Mouse (Mus musculus) embryonic facial prominence, embryonic 11.5 days (tissue): ENCODE measurements around the gene Ttbk2. TPM values are rescaled to one million over a fixed set of nuclear protein-coding genes. Genes with fewer than 3 reads are reported as not detected.

Source experiments
- ATAC-seq: fragments of 200-750 bp; cut with Nextera tagmentation; replicated peaks from 2 replicates; pipeline ENCODE4 v1.8.0; 2017; ENCODE audit warnings: low read depth; ENCODE audit not compliant: insufficient number of reproducible peaks, low FRiP score, low TSS enrichment
- DNase-seq: peaks from one replicate; pipeline ENCODE4 v3.0.0-alpha.2; 2015; ENCODE audit warnings: low spot score
- H3K27ac ChIP-seq: fragments of 300-500 bp; sonication (generic); replicated peaks from 2 replicates; pipeline ENCODE4 v1.5.1; 2014; ENCODE audit warnings: mild to moderate bottlenecking, low read depth, low read length, control low read depth
- H3K27me3 ChIP-seq: fragments of 300-500 bp; sonication (generic); 2 replicates; pipeline ENCODE4 v1.6.1; 2014; ENCODE audit warnings: mild to moderate bottlenecking, low read length, moderate library complexity, mixed read lengths; ENCODE audit not compliant: control insufficient read depth, insufficient read depth
- H3K36me3 ChIP-seq: fragments of 300-500 bp; sonication (generic); replicated peaks from 2 replicates; pipeline ENCODE4 v1.6.1; 2014; ENCODE audit warnings: low read depth, mild to moderate bottlenecking, low read length, moderate library complexity, mixed read lengths; ENCODE audit not compliant: control insufficient read depth, insufficient read depth
- H3K4me1 ChIP-seq: fragments of 300-500 bp; sonication (generic); 2 replicates; pipeline ENCODE4 v1.6.1; 2014; ENCODE audit warnings: low read length, mixed read lengths; ENCODE audit not compliant: control insufficient read depth, insufficient read depth
- H3K4me2 ChIP-seq: fragments of 300-500 bp; sonication (generic); 2 replicates; pipeline ENCODE4 v1.6.1; 2014; ENCODE audit warnings: low read depth, mild to moderate bottlenecking, control low read depth, low read length, moderate library complexity
- H3K4me3 ChIP-seq: fragments of 300-500 bp; sonication (generic); 2 replicates; pipeline ENCODE4 v1.5.1; 2014; ENCODE audit warnings: low read depth, low read length, control low read depth
- H3K9ac ChIP-seq: fragments of 300-500 bp; sonication (generic); replicated peaks from 2 replicates; pipeline ENCODE4 v1.6.1; 2014; ENCODE audit warnings: mild to moderate bottlenecking, control low read depth, low read length
- H3K9me3 ChIP-seq: fragments of 300-500 bp; sonication (generic); replicated peaks from 2 replicates; pipeline ENCODE4 v1.6.1; 2016; ENCODE audit warnings: mild to moderate bottlenecking, low read length, inconsistent platforms, mixed read lengths; ENCODE audit not compliant: control insufficient read depth
- WGBS: fragments of 180-500 bp; shearing (Covaris S2); extraction: QIAGEN DNeasy Blood & Tissue Kit; methylation state at CpG from one replicate; pipeline ENCODE4 v1.1.7; 2014; 5-methylcytosine and 5-hydroxymethylcytosine counted together
- polyA plus RNA-seq: library from polyadenylated mRNA; unstranded; fragments of >200 nt; fragmentation: Nextera tagmentation; extraction: Ambion mirVana; gene quantifications from 2 replicates; pipeline ENCODE4 v1.2.1, GENCODE M21; 2014

Gene Ttbk2
- polyA plus RNA-seq, 1 experiment from 2014 or later = 5.5 TPM

DNA sequence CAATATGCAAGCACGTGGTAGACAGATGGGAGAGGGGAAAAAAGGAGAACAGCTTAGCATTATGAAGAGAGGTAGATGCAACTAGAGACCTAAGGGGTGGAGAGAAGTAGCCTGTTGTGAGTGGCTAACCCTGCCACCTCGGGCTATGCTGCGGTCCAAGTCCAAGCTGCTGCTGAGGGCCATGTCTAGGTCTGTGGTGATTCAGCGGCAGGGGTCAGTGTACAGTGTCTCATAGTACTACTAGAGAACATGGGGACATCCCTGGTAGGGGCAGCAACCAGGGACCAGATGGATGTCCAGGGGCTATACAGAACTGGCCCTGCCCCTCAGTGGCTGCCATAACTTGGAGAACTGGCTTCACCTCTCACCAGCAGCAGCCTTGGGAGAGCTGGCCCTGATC lies 15.2 kb downstream of the Ttbk2 start:
- no peaks in the 10 kb centered on the region for H3K36me3 ChIP-seq
- WGBS = 95% methylated on average over 4 of the region's 4 CpGs
- H3K27me3 ChIP-seq = no peaks in the 10 kb centered on the region
- DNase-seq (no peak), ATAC-seq (no peak)
- H3K27ac ChIP-seq = no peak overlapping the region
- H3K4me1 ChIP-seq = no peaks in the 10 kb centered on the region
- no peak overlapping the region for H3K4me2 ChIP-seq
- H3K9me3 ChIP-seq = no peaks in the 10 kb centered on the region
- H3K4me3 ChIP-seq = no peak overlapping the region
- H3K9ac ChIP-seq = no peak overlapping the region

DNA sequence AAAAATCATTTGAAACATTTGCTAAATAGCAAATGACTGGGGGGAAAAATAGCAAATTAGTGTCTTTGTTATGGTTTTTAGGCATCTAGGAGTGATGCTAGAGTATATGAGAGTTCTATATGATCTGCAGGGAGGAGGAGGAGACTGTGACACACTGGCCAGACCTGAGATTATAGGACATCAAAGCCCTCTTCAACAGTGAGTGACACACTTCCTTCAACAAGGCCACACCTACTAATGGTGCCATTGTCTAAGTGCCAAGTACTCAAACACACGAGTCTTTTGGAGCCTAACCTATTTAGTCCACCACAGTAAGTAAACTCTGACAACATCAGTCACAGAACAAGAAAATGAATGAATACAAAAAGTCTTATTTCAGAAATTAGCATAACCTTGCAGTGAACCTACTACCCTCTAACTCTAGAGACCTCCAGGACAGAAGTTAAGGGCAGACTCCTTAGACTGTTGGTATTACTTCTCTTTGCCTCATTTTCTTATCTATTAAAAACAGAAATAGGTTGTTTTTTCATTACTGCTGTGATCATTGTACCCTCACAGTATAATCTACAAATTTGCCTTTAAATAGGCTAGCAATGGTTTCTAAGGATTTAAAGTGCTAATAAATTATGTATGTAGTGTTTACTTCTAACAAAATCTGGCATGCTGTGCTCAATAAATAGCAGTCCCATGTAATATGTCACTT lies 23.3 kb downstream of the Ttbk2 start:
- Histone ChIP-seq H3K9ac (no peak overlapping the region), H3K9me3 (no peaks in the 10 kb centered on the region), H3K36me3 (no peaks in the 10 kb centered on the region), H3K4me2 (no peak overlapping the region), H3K4me1 (no peaks in the 10 kb centered on the region), H3K27ac (no peak overlapping the region), H3K27me3 (no peaks in the 10 kb centered on the region), H3K4me3 (no peak overlapping the region)
- ATAC-seq (no peak), DNase-seq (no peak)
- 77% methylated on average over 1 of the region's 1 CpGs for WGBS

DNA sequence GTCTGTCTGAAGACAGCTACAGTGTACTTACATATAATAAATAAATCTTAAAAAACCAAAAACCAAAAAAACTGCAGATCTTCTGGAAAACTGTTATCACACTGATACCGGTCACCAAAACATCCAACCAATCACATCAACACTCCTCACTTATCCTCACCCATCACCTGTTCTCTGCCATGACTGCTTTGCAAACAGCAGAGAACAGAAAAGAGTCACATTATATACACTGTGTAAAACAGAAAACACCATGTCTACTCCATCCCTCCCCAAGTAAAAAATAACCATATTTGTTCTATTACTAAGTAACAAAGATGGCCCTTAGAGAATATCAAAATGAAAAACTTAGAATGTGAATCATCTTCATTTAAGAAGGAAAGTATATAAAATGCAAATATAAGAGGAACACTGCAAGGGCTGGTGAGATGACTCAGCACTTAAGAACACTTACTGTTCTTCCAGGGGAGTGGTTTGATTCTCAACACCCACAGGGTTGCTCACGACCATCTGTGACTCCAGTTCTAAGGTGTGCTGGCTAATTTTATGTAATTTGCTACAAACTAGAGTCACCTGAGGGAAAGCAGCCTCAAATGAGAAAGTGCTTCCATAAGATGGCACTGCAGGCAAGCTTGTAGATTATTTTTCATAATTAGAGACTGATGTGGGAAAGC lies 80.0 kb downstream of the Ttbk2 start:
- no peak for DNase-seq
- Histone ChIP-seq H3K27ac (no peak overlapping the region), H3K4me3 (no peak overlapping the region), H3K4me2 (no peak overlapping the region), H3K9me3 (no peaks in the 10 kb centered on the region), H3K9ac (no peak overlapping the region), H3K4me1 (no peaks in the 10 kb centered on the region), H3K27me3 (no peaks in the 10 kb centered on the region), H3K36me3 (no peaks in the 10 kb centered on the region)
- WGBS = 88% methylated on average over 2 of the region's 2 CpGs
- no peak for ATAC-seq

DNA sequence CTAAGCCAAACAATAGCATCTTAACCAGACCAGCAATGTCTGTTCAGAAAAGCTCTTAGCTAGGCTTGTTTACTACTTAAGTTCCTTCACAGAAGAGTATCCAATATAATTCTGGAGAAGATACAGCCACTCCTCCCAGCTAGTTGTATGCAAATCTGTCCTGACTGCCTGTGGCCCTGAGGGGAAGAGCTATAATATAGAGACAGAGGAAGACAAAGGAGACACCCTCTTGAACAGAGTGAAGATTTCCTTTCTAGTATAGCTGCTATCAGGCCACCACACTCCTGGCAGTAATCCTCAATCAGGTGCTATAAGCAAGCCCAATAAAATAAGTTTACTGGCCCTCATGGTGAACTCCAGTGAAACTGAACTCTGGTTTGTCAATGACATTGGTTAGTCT lies 88.5 kb downstream of the Ttbk2 start:
- H3K36me3 ChIP-seq = no peaks in the 10 kb centered on the region
- ATAC-seq (no peak), DNase-seq (no peak)

DNA sequence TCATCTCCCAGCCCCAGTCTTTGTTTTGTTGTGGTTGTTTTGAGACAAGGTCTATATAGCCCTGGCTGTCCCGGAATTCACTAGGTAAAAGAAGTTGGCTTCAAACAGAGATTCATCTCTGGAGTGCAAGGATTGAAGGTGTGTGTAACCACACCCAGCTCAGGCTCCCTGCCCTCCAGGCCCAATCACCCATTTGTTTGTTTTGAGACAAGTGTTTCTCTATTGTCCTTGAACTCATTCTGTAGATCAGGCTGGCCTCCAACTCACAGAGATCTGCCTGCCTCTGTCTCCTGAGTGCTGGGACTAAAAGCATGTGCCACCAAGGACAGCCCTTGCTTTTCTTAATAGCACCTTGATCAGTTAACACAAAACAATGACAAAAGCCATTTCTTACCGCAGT lies 102.4 kb downstream of the Ttbk2 start:
- H3K4me2 ChIP-seq = no peak overlapping the region
- H3K36me3 ChIP-seq = no peaks in the 10 kb centered on the region
- H3K9me3 ChIP-seq = no peaks in the 10 kb centered on the region
- H3K9ac ChIP-seq = no peak overlapping the region
- H3K4me3 ChIP-seq = no peak overlapping the region
- ATAC-seq = no peak
- H3K27me3 ChIP-seq = no peaks in the 10 kb centered on the region
- H3K27ac ChIP-seq = no peak overlapping the region
- 86% methylated on average over 2 of the region's 2 CpGs for WGBS
- no peak for DNase-seq
- H3K4me1 ChIP-seq = no peaks in the 10 kb centered on the region

More for the DNA sequence above, 88.5 kb downstream of the Ttbk2 start:
- H3K4me2 ChIP-seq = no peak overlapping the region
- H3K27ac ChIP-seq = no peak overlapping the region
- no peaks in the 10 kb centered on the region for H3K4me1 ChIP-seq
- H3K9ac ChIP-seq = no peak overlapping the region
- H3K9me3 ChIP-seq = no peaks in the 10 kb centered on the region
- no peak overlapping the region for H3K4me3 ChIP-seq
- no peaks in the 10 kb centered on the region for H3K27me3 ChIP-seq

DNA sequence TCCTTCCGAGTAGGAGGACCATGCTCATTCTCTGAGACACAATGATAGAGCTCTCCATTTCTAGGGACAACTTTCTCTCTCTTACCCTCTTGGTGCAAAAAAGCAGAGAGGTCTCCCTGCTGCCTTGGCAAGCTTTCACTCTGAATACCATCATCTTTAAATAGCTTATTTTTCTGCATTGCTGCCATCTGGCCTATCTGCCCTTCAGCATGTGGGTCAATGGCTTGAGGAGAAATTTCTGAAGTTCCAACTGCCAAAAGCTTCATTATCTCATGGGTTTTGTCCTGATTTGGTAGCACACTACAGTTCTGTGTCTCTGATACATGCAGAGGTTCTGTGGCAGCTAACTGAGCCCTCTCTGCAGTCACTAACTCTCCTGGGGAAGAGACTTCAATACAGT lies 104.9 kb downstream of the Ttbk2 start:
- no peaks in the 10 kb centered on the region for H3K9me3 ChIP-seq
- no peak for ATAC-seq
- WGBS = 93% methylated on average over 1 of the region's 1 CpGs
- H3K4me3 ChIP-seq = no peak overlapping the region
- no peak overlapping the region for H3K9ac ChIP-seq
- H3K4me1 ChIP-seq = no peaks in the 10 kb centered on the region
- H3K27ac ChIP-seq = no peak overlapping the region
- DNase-seq = no peak
- no peaks in the 10 kb centered on the region for H3K27me3 ChIP-seq
- H3K4me2 ChIP-seq = no peak overlapping the region
- H3K36me3 ChIP-seq = no peaks in the 10 kb centered on the region

GRCm38 (mm10) chr2:120731877-120732530 lies 118.4 kb downstream of the Ttbk2 start:
- 41% methylated on average over 7 of the region's 7 CpGs for WGBS

More at GRCm38 (mm10) chr2:120731877-120732530, 118.4 kb downstream of the Ttbk2 start:
- Histone ChIP-seq H3K27ac (peak overlapping the region; percentile 83; the same call in 1 of the 2 replicates), H3K4me2 (peak overlapping the region; percentile 91), H3K36me3 (no peaks in the 10 kb centered on the region), H3K27me3 (no peaks in the 10 kb centered on the region), H3K9ac (peak overlapping the region; percentile 55), H3K9me3 (no peaks in the 10 kb centered on the region), H3K4me1 (no peaks in the 10 kb centered on the region), H3K4me3 (peak overlapping the region; percentile 84)
- no peak for ATAC-seq
- no peak for DNase-seq
